Mouse (Mus musculus) neural tube, embryonic 12.5 days (tissue): Measurements from ENCODE around the gene 9130023H24Rik. TPM values are rescaled to one million over a fixed set of nuclear protein-coding genes. Genes with fewer than 3 reads are reported as not detected.
A peak's percentile ranks its signal among the peaks of the same experiment; 100 is the strongest.

Experiments used
- ATAC-seq: fragments of 200-750 bp; cut with Nextera tagmentation; 2 replicates; pipeline ENCODE4 v1.8.0; 2017; ENCODE audit warnings: low read depth, mild to moderate bottlenecking, moderate TSS enrichment, moderate library complexity; ENCODE audit not compliant: low FRiP score
- H3K27ac ChIP-seq: fragments of 300-500 bp; sonication (generic); 2 replicates; pipeline ENCODE4 v1.5.1; 2016
- H3K27me3 ChIP-seq: fragments of 300-500 bp; sonication (generic); replicated peaks from 2 replicates; pipeline ENCODE4 v1.6.1; 2016; ENCODE audit warnings: mild to moderate bottlenecking
- H3K36me3 ChIP-seq: fragments of 300-500 bp; sonication (generic); 2 replicates; pipeline ENCODE4 v1.6.1; 2016; ENCODE audit warnings: mild to moderate bottlenecking
- H3K4me1 ChIP-seq: fragments of 300-500 bp; sonication (generic); 2 replicates; pipeline ENCODE4 v1.6.1; 2016
- H3K4me2 ChIP-seq: fragments of 300-500 bp; sonication (generic); replicated peaks from 2 replicates; pipeline ENCODE4 v1.6.1; 2016; ENCODE audit warnings: mild to moderate bottlenecking
- H3K4me3 ChIP-seq: fragments of 300-500 bp; sonication (generic); 2 replicates; pipeline ENCODE4 v1.5.1; 2016
- H3K9ac ChIP-seq: fragments of 300-500 bp; sonication (generic); 2 replicates; pipeline ENCODE4 v1.6.1; 2016; ENCODE audit warnings: mild to moderate bottlenecking
- H3K9me3 ChIP-seq: fragments of 300-500 bp; sonication (generic); 2 replicates; pipeline ENCODE4 v1.6.1; 2016; ENCODE audit warnings: mild to moderate bottlenecking
- WGBS: fragments of 180-500 bp; shearing (Covaris S2); methylation state at CpG from one replicate; pipeline ENCODE4 v1.1.7; 2016; 5-methylcytosine and 5-hydroxymethylcytosine counted together
- polyA plus RNA-seq: library from polyadenylated mRNA; unstranded; fragments of >200 nt; fragmentation: Nextera tagmentation; extraction: Ambion mirVana; gene quantifications from 2 replicates; pipeline ENCODE4 v1.2.1, GENCODE M21; 2016

9130023H24Rik gene
- polyA plus RNA-seq, 1 experiment from 2014 or later, result 12.6 TPM

- H3K27me3 ChIP-seq, result 0 out of 2 replicates have a peak, but pooled peaks cover 5% of the 10 kb centered on the region
- H3K9ac ChIP-seq, result no peak overlapping the region
- H3K4me2 ChIP-seq, result no peak overlapping the region
- WGBS, result 86% methylated on average over 18 of the region's 18 CpGs
- no peaks in the 10 kb centered on the region for H3K9me3 ChIP-seq
- no peak for ATAC-seq
- peaks cover 49% of the 10 kb centered on the region for H3K36me3 ChIP-seq
- no peak overlapping the region for H3K4me3 ChIP-seq
- H3K27ac ChIP-seq, result no peak overlapping the region
- peaks cover 9% of the 10 kb centered on the region for H3K4me1 ChIP-seq
Measured at GRCm38 (mm10) chr7:128244410-128245025, 6.7 kb upstream of the 9130023H24Rik start.

GRCm38 (mm10) chr7:128243921-128244320 is 6.1 kb upstream of the 9130023H24Rik start:
- H3K4me2 ChIP-seq, result no peak overlapping the region
- peaks cover 9% of the 10 kb centered on the region for H3K4me1 ChIP-seq
- no peak for ATAC-seq
- H3K9ac ChIP-seq, result no peak overlapping the region
- no peak overlapping the region for H3K27ac ChIP-seq
- 66% methylated on average over 10 of the region's 10 CpGs for WGBS
- peaks cover 49% of the 10 kb centered on the region for H3K36me3 ChIP-seq
- 0 out of 2 replicates have a peak, but pooled peaks cover 5% of the 10 kb centered on the region for H3K27me3 ChIP-seq
- no peak overlapping the region for H3K4me3 ChIP-seq
- H3K9me3 ChIP-seq, result no peaks in the 10 kb centered on the region

- Histone ChIP-seq H3K9ac (no peak overlapping the region), H3K4me2 (no peak overlapping the region), H3K9me3 (no peaks in the 10 kb centered on the region), H3K4me1 (peaks cover 9% of the 10 kb centered on the region), H3K4me3 (no peak overlapping the region), H3K27me3 (0 out of 2 replicates have a peak, but pooled peaks cover 5% of the 10 kb centered on the region), H3K36me3 (peaks cover 49% of the 10 kb centered on the region), H3K27ac (no peak overlapping the region)
- ATAC-seq, result no peak
- 96% methylated on average over 16 of the region's 16 CpGs for WGBS
Measured at GRCm38 (mm10) chr7:128242331-128242730, 4.5 kb upstream of the 9130023H24Rik start.

GRCm38 (mm10) chr7:128240131-128240784 is 2.4 kb upstream of the 9130023H24Rik start:
- Histone ChIP-seq H3K36me3 (peaks cover 48% of the 10 kb centered on the region), H3K9ac (0 out of 2 replicates have a peak overlapping the region, but pooled peaks have one; percentile 8), H3K4me1 (no peaks in the 10 kb centered on the region; the same call in none of the 2 replicates), H3K4me2 (no peak overlapping the region), H3K27me3 (no peaks in the 10 kb centered on the region), H3K9me3 (no peaks in the 10 kb centered on the region), H3K4me3 (no peak overlapping the region), H3K27ac (no peak overlapping the region)
- no peak for ATAC-seq
- WGBS, result 94% methylated on average over 27 of the region's 27 CpGs

- H3K4me2 ChIP-seq, result peak overlapping the region; percentile 88
- H3K36me3 ChIP-seq, result peaks cover 35% of the 10 kb centered on the region
- H3K4me1 ChIP-seq, result no peaks in the 10 kb centered on the region; the same call in none of the 2 replicates
- no peaks in the 10 kb centered on the region for H3K27me3 ChIP-seq
- no peak overlapping the region for H3K27ac ChIP-seq
- no peak overlapping the region for H3K9ac ChIP-seq
- 28% methylated on average over 4 of the region's 4 CpGs for whole genome bisulfite sequencing
- H3K4me3 ChIP-seq, result peak overlapping the region; percentile 64
- ATAC-seq, result no peak
- H3K9me3 ChIP-seq, result no peaks in the 10 kb centered on the region
Measured at GRCm38 (mm10) chr7:128238991-128239390, 1.2 kb upstream of the 9130023H24Rik start.

GRCm38 (mm10) chr7:128237593-128237926 is 271 bp downstream of the 9130023H24Rik start:
- H3K27ac ChIP-seq, result peak overlapping the region; percentile 83; the same call in 1 of the 2 replicates
- H3K27me3 ChIP-seq, result no peaks in the 10 kb centered on the region
- peak overlapping the region; percentile 47 for H3K9ac ChIP-seq
- under 1% methylated on average over 25 of the region's 25 CpGs for WGBS
- no peaks in the 10 kb centered on the region for H3K9me3 ChIP-seq
- peak overlapping the region; percentile 64 for H3K4me3 ChIP-seq
- H3K4me1 ChIP-seq, result no peaks in the 10 kb centered on the region; the same call in none of the 2 replicates
- no peak for ATAC-seq
- H3K4me2 ChIP-seq, result peak overlapping the region; percentile 88
- peaks cover 25% of the 10 kb centered on the region for H3K36me3 ChIP-seq

- H3K27me3 ChIP-seq, result no peaks in the 10 kb centered on the region
- peaks cover 20% of the 10 kb centered on the region for H3K36me3 ChIP-seq
- H3K4me3 ChIP-seq, result peak within 1 kb of the TSS; percentile 64
- peak; percentile 19; the same call in 1 of the 2 replicates for ATAC-seq
- 27% methylated on average over 37 of the region's 37 CpGs for WGBS
- peak within 1 kb of the TSS; percentile 83 for H3K27ac ChIP-seq
- no peaks in the 10 kb centered on the region for H3K9me3 ChIP-seq
- H3K9ac ChIP-seq, result peak within 1 kb of the TSS; percentile 73
- H3K4me1 ChIP-seq, result no peaks in the 10 kb centered on the region; the same call in none of the 2 replicates
- H3K4me2 ChIP-seq, result peak within 1 kb of the TSS; percentile 88
Measured at GRCm38 (mm10) chr7:128236856-128237592, 807 bp downstream of the 9130023H24Rik start, which contains the start of gene Armc5. TSS of gene Armc5 (plus strand) at chr7:128237342.

- Histone ChIP-seq H3K9me3 (no peaks in the 10 kb centered on the region), H3K27ac (no peak overlapping the region), H3K9ac (peak overlapping the region; percentile 47; the same call in 1 of the 2 replicates), H3K4me2 (peak overlapping the region; percentile 88), H3K4me1 (no peaks in the 10 kb centered on the region; the same call in none of the 2 replicates), H3K27me3 (no peaks in the 10 kb centered on the region), H3K4me3 (no peak overlapping the region), H3K36me3 (peaks cover 16% of the 10 kb centered on the region)
- ATAC-seq, result no peak
- WGBS, result 93% methylated on average over 13 of the region's 13 CpGs
Measured at GRCm38 (mm10) chr7:128236426-128236825, 1.4 kb downstream of the 9130023H24Rik start.

GRCm38 (mm10) chr7:128235481-128235880 is 2.4 kb downstream of the 9130023H24Rik start:
- WGBS, result 95% methylated on average over 1 of the region's 1 CpGs
- Histone ChIP-seq H3K36me3 (peaks cover 8% of the 10 kb centered on the region), H3K27ac (no peak overlapping the region), H3K4me2 (no peak overlapping the region), H3K9ac (no peak overlapping the region), H3K27me3 (no peaks in the 10 kb centered on the region), H3K4me1 (no peaks in the 10 kb centered on the region; the same call in none of the 2 replicates), H3K4me3 (no peak overlapping the region), H3K9me3 (no peaks in the 10 kb centered on the region)
- ATAC-seq, result no peak

GRCm38 (mm10) chr7:128234796-128235195 is 3.0 kb downstream of the 9130023H24Rik start:
- Histone ChIP-seq H3K27me3 (no peaks in the 10 kb centered on the region), H3K4me3 (no peak overlapping the region), H3K4me2 (no peak overlapping the region), H3K27ac (no peak overlapping the region), H3K9ac (no peak overlapping the region), H3K9me3 (no peaks in the 10 kb centered on the region), H3K36me3 (0 out of 2 replicates have a peak, but pooled peaks cover under 1% of the 10 kb centered on the region), H3K4me1 (no peaks in the 10 kb centered on the region; the same call in none of the 2 replicates)
- WGBS, result 88% methylated on average over 2 of the region's 2 CpGs
- no peak for ATAC-seq

- 46% methylated on average over 8 of the region's 8 CpGs for WGBS
- ATAC-seq, result no peak
- no peak overlapping the region for H3K27ac ChIP-seq
Measured at GRCm38 (mm10) chr7:128231741-128232140, 6.1 kb downstream of the 9130023H24Rik start.

GRCm38 (mm10) chr7:128220936-128221335 is 16.9 kb downstream of the 9130023H24Rik start:
- no peak for ATAC-seq
- no peak overlapping the region for H3K27ac ChIP-seq
- H3K9me3 ChIP-seq, result no peaks in the 10 kb centered on the region
- 92% methylated on average over 3 of the region's 3 CpGs for WGBS
- no peak overlapping the region for H3K4me2 ChIP-seq
- no peak overlapping the region for H3K4me3 ChIP-seq
- H3K9ac ChIP-seq, result no peak overlapping the region
- no peaks in the 10 kb centered on the region for H3K36me3 ChIP-seq
- no peaks in the 10 kb centered on the region for H3K27me3 ChIP-seq
- no peaks in the 10 kb centered on the region for H3K4me1 ChIP-seq

More at GRCm38 (mm10) chr7:128231741-128232140, 6.1 kb downstream of the 9130023H24Rik start:
- H3K4me1 ChIP-seq, result no peaks in the 10 kb centered on the region
- no peaks in the 10 kb centered on the region for H3K36me3 ChIP-seq
- no peak overlapping the region for H3K4me3 ChIP-seq
- H3K4me2 ChIP-seq, result no peak overlapping the region
- H3K27me3 ChIP-seq, result no peaks in the 10 kb centered on the region
- no peak overlapping the region for H3K9ac ChIP-seq
- H3K9me3 ChIP-seq, result no peaks in the 10 kb centered on the region
